Mouse (Mus musculus) forebrain, embryonic 11.5 days (tissue): ENCODE data around the gene Gpr35. TPM values are rescaled to one million over a fixed set of nuclear protein-coding genes. Genes with fewer than 3 reads are reported as not detected.

Experiments used
- ATAC-seq: fragments of 200-750 bp; cut with Nextera tagmentation; replicated peaks from 2 replicates; pipeline ENCODE4 v1.8.0; 2017; ENCODE audit warnings: moderate TSS enrichment; ENCODE audit not compliant: low FRiP score
- DNase-seq: peaks from one replicate; pipeline ENCODE4 v3.0.0-alpha.2; 2017; ENCODE audit warnings: low spot score
- H3K27ac ChIP-seq: fragments of 300-500 bp; sonication (generic); 2 replicates; pipeline ENCODE4 v1.5.1; 2014; ENCODE audit warnings: low read depth, low read length
- H3K27me3 ChIP-seq: fragments of 300-500 bp; sonication (generic); 2 replicates; pipeline ENCODE4 v1.6.1; 2014; ENCODE audit warnings: mild to moderate bottlenecking, low read length, mixed read lengths; ENCODE audit not compliant: control insufficient read depth, insufficient read depth
- H3K36me3 ChIP-seq: fragments of 300-500 bp; sonication (generic); 2 replicates; pipeline ENCODE4 v1.6.1; 2014; ENCODE audit warnings: mild to moderate bottlenecking, low read length, moderate library complexity, mixed read lengths; ENCODE audit not compliant: control insufficient read depth, insufficient read depth
- H3K4me1 ChIP-seq: fragments of 300-500 bp; sonication (generic); replicated peaks from 2 replicates; pipeline ENCODE4 v1.6.1; 2014; ENCODE audit warnings: low read length, mixed read lengths; ENCODE audit not compliant: control insufficient read depth, insufficient read depth
- H3K4me2 ChIP-seq: fragments of 300-500 bp; sonication (generic); 2 replicates; pipeline ENCODE4 v1.6.1; 2014; ENCODE audit warnings: low read depth, mild to moderate bottlenecking, low read length, moderate library complexity, mixed read lengths; ENCODE audit not compliant: severe bottlenecking
- H3K4me3 ChIP-seq: fragments of 300-500 bp; sonication (generic); 2 replicates; pipeline ENCODE4 v1.5.1; 2014; ENCODE audit warnings: low read depth, low read length
- H3K9ac ChIP-seq: fragments of 300-500 bp; sonication (generic); 2 replicates; pipeline ENCODE4 v1.6.1; 2014; ENCODE audit warnings: low read length
- H3K9me3 ChIP-seq: fragments of 300-500 bp; sonication (generic); 2 replicates; pipeline ENCODE4 v1.6.1; 2016; ENCODE audit warnings: low read length, mixed read lengths; ENCODE audit not compliant: control insufficient read depth
- WGBS: fragments of 180-500 bp; shearing (Covaris S2); extraction: QIAGEN DNeasy Blood & Tissue Kit; methylation state at CpG from one replicate; pipeline ENCODE4 v1.1.7; 2014; 5-methylcytosine and 5-hydroxymethylcytosine counted together
- polyA plus RNA-seq: library from polyadenylated mRNA; unstranded; fragments of >200 nt; fragmentation: Nextera tagmentation; extraction: Ambion mirVana; gene quantifications from 2 replicates; pipeline ENCODE4 v1.2.1, GENCODE M21; 2014

Gpr35 gene
- polyA plus RNA-seq, 1 experiment from 2014 or later: 0.16 TPM

GRCm38 (mm10) chr1:92919775-92920174 is 30.9 kb upstream of the Gpr35 start:
- Histone ChIP-seq H3K9me3 (no peaks in the 10 kb centered on the region), H3K9ac (no peak overlapping the region), H3K36me3 (peaks cover 14% of the 10 kb centered on the region), H3K4me3 (no peak overlapping the region), H3K4me1 (no peaks in the 10 kb centered on the region), H3K27ac (no peak overlapping the region), H3K27me3 (no peaks in the 10 kb centered on the region), H3K4me2 (no peak overlapping the region)
- 90% methylated on average over 12 of the region's 12 CpGs for WGBS
- DNase-seq: no peak
- no peak for ATAC-seq

DNA sequence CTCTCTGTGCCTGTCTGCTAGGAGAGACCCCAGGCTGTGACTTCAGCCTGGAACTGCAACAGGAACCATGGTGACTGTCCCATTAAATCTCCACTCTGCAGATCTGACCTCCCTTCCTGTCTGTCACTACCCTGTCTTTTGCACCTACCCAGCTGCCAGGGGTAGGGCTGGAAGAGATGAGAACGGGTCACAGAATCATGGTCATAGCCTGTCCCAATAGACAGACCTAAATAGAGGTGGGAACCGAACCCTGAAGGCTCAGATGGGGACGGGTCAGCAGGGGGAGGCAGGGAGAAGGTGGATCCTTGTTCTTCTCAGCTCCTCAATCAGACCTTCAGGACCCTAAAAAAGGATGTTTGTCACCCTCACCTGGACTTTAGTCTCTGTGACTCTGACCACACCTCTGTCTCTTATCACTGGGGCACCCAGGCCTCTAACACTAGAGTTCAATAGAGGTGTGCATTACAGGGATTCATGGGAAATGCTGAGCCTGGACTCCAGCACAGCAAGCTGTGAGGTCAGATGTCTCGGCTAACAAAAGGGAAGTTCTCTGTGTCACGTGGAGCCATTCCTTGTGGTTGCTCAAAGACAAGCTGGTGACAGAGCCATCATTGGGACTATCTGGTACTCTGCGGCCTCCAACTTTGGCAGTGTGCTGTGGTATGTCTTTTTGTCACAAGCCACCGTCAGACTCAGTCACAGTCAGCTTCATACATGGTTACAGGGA is 30.0 kb upstream of the Gpr35 start:
- no peaks in the 10 kb centered on the region for H3K4me1 ChIP-seq
- no peak for DNase-seq
- WGBS: 87% methylated on average over 7 of the region's 7 CpGs
- H3K4me3 ChIP-seq: no peak overlapping the region
- no peak for ATAC-seq
- no peak overlapping the region for H3K4me2 ChIP-seq
- no peaks in the 10 kb centered on the region for H3K9me3 ChIP-seq
- no peak overlapping the region for H3K27ac ChIP-seq
- no peak overlapping the region for H3K9ac ChIP-seq
- no peaks in the 10 kb centered on the region for H3K27me3 ChIP-seq
- H3K36me3 ChIP-seq: peaks cover 14% of the 10 kb centered on the region

DNA sequence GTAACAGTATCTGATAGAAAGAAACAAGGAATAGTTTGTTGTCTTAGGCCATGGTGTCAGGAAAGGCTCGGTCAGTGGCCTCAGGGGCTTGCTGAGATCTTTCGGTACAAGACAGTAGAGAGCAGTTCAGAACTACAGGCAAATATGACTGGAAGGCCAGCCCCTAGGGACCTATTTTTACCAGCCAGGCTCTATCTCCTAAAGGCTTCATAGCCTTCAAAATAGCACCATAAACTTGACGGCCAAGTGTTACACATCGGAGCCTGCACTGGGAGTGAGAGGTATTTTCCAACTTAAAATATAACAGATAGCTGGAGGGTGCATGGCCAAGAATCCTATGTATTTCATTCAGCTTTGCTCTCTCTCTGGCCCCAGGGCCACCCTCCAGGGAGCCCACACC is 29.2 kb upstream of the Gpr35 start:
- Histone ChIP-seq H3K4me2 (no peak overlapping the region), H3K9ac (no peak overlapping the region), H3K27ac (no peak overlapping the region), H3K4me1 (no peaks in the 10 kb centered on the region), H3K4me3 (no peak overlapping the region), H3K27me3 (no peaks in the 10 kb centered on the region), H3K9me3 (no peaks in the 10 kb centered on the region), H3K36me3 (peaks cover 14% of the 10 kb centered on the region)
- DNase-seq (no peak), ATAC-seq (no peak)
- 94% methylated on average over 4 of the region's 4 CpGs for WGBS

DNA sequence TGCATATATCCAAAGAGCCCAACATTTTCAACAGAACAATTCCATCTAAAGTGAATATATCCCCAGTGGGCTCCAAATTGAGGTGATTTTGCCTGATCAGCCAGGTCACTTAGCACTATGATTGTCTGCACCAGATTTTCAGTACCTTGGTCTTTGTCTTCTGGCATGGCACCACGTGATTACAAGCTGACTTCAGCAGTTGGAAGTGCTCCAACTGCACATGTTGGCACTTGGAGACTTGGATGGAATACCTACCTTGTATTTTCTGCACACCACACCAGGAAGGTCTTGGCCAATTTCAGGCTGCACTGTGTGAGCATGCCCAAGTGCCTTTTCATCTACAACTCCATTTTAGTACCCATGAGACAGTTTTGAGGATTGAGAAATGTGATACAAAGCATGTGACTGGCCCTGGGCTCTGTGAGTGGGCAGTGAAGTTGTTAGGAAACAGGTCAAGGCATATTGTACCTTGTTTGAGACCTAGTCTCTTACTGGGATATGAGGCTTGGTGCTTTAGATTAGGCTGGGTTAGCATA is 20.4 kb upstream of the Gpr35 start:
- H3K27me3 ChIP-seq: no peaks in the 10 kb centered on the region
- no peak for DNase-seq
- H3K9me3 ChIP-seq: no peaks in the 10 kb centered on the region
- H3K4me3 ChIP-seq: no peak overlapping the region
- H3K4me2 ChIP-seq: no peak overlapping the region
- no peak overlapping the region for H3K27ac ChIP-seq
- peaks cover 4% of the 10 kb centered on the region; the same call in 1 of the 2 replicates for H3K4me1 ChIP-seq
- no peak overlapping the region for H3K9ac ChIP-seq
- 21% methylated on average over 1 of the region's 1 CpGs for WGBS
- H3K36me3 ChIP-seq: no peaks in the 10 kb centered on the region
- no peak for ATAC-seq

DNA sequence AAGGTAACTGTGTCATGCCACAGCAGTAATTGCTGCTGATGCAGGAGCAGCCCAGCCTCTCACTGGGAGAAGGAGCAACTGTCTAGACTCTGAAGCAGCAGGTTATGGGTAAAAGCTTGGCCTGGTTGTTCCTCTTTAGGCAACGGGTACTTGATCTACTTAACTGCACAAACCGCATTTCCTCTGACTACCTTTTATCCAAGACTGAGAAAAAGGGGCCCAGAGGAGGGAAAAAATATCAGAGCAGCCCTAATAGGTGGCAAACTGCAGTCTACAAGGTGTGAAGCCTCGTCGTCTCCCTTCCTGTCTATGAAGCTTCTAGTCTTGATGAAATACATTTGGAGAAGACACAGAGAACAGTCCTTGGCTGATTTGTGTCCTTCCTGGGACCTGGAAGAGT is 17.1 kb upstream of the Gpr35 start:
- H3K9ac ChIP-seq: peak overlapping the region; percentile 78
- H3K4me3 ChIP-seq: peak overlapping the region; percentile 67
- ATAC-seq (no peak), DNase-seq (no peak)
- H3K4me1 ChIP-seq: peaks cover 11% of the 10 kb centered on the region; the same call in 1 of the 2 replicates
- H3K4me2 ChIP-seq: peak overlapping the region; percentile 69
- WGBS: 82% methylated on average over 4 of the region's 4 CpGs
- no peaks in the 10 kb centered on the region; the same call in 1 of the 2 replicates for H3K36me3 ChIP-seq
- peak overlapping the region; percentile 91 for H3K27ac ChIP-seq
- no peaks in the 10 kb centered on the region for H3K27me3 ChIP-seq
- no peaks in the 10 kb centered on the region for H3K9me3 ChIP-seq

- Histone ChIP-seq H3K27me3 (no peaks in the 10 kb centered on the region), H3K4me2 (peak within 1 kb of the TSS; percentile 69), H3K9ac (peak within 1 kb of the TSS; percentile 78), H3K4me1 (peaks cover 11% of the 10 kb centered on the region; the same call in 1 of the 2 replicates), H3K9me3 (no peaks in the 10 kb centered on the region), H3K4me3 (peak within 1 kb of the TSS; percentile 67), H3K36me3 (no peaks in the 10 kb centered on the region; the same call in 1 of the 2 replicates), H3K27ac (peak within 1 kb of the TSS; percentile 91)
- under 1% methylated on average over 45 of the region's 45 CpGs for WGBS
- DNase-seq (peak; percentile 96), ATAC-seq (peak; percentile 100)
These were observed 16.4 kb upstream of the Gpr35 start, which contains the start of gene Capn10 for GRCm38 (mm10) chr1:92934182-92934827. Gene Capn10, plus strand, starts transcription at chr1:92934376.

DNA sequence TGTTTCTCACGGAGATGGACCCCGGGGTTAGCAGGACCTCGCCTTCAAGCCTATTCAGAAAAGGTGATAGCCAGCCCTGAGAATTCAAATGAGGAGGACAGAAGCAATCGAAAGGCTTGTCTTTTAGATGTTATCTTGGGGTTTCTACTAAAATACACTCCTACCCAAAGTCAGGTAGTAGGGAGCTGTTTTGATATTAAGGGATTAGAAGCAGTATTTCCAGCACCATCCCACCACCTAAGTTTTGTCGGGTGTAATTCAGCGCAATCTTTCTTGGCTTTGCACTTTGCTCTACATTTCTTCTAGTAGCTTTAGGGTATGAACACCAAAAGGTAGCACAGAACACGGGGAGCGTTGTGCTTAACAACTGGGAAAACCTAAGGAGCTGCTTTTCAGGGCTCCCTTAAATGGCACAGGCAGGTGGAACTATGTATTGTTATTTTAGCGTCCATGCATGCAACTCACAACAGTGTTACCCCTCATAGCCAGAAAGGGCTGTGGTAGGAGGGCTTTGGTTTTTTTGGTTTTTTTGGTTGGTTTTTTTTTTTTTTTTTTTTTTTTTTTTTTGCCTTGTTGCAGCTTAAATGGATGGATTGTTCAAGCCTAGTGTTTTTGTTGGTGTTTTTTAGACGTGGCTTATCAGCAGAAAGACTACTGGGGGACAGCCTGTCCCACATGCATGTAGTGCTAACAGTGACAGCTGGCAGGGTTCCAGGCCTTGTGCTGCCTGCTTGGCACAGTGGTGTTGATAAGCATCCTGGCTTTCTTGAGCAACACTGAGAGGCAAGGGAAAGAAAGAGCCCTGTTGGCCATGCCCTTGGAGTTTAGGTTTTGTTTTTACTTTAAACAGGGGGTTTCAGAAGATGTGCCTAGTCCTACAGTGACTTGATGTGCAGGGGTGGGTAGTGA is 15.4 kb upstream of the Gpr35 start:
- Histone ChIP-seq H3K4me2 (peak overlapping the region; percentile 69), H3K9me3 (no peaks in the 10 kb centered on the region), H3K4me3 (peak overlapping the region; percentile 67), H3K27ac (no peak overlapping the region; the same call in 1 of the 2 replicates), H3K9ac (peak overlapping the region; percentile 78), H3K36me3 (peaks cover 7% of the 10 kb centered on the region; the same call in 1 of the 2 replicates), H3K27me3 (no peaks in the 10 kb centered on the region), H3K4me1 (peaks cover 11% of the 10 kb centered on the region; the same call in 1 of the 2 replicates)
- ATAC-seq (no peak), DNase-seq (no peak)
- 24% methylated on average over 10 of the region's 10 CpGs for WGBS

DNA sequence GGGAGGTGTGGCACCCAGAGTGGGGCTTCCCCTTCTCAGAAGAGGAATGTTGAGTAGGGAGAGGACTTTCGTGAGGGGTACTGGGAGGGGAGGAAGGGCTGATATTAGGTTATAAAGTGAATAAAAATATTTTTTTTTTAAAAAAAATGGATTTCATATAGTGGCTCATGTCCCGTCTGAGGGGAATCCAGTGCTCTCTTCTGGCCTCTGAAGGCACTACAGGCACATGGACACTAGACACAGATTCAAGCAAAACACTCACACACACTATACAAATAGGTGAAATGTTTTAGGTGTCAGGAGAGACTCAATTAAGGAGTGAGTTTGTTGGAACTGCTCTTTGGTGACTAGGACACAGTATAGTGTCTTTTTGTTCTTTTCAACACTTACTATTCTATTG is 14.7 kb upstream of the Gpr35 start:
- peak overlapping the region; percentile 69; the same call in 1 of the 2 replicates for H3K4me2 ChIP-seq
- DNase-seq: no peak
- peaks cover 8% of the 10 kb centered on the region; the same call in 1 of the 2 replicates for H3K36me3 ChIP-seq
- 68% methylated on average over 2 of the region's 2 CpGs for WGBS
- H3K9me3 ChIP-seq: no peaks in the 10 kb centered on the region
- no peaks in the 10 kb centered on the region for H3K27me3 ChIP-seq
- H3K4me3 ChIP-seq: peak overlapping the region; percentile 67; the same call in 1 of the 2 replicates
- ATAC-seq: no peak
- peaks cover 11% of the 10 kb centered on the region; the same call in 1 of the 2 replicates for H3K4me1 ChIP-seq
- peak overlapping the region; percentile 78; the same call in 1 of the 2 replicates for H3K9ac ChIP-seq
- no peak overlapping the region for H3K27ac ChIP-seq
